Mouse (Mus musculus) lung, adult 2 months (tissue): ENCODE data around the gene Ccr9. TPM values are rescaled to one million over a fixed set of nuclear protein-coding genes. Genes with fewer than 3 reads are reported as not detected.

Experiments
- DNase-seq: peaks from one replicate; pipeline ENCODE4 v3.0.0; 2022
- H3K4me1 ChIP-seq: fragments of 200-500 bp; 2 replicates; pipeline ENCODE4 v1.6.1; 2011; ENCODE audit warnings: low read length; ENCODE audit not compliant: control insufficient read depth, insufficient read depth
- H3K4me3 ChIP-seq: fragments of 200-500 bp; replicated peaks from 2 replicates; pipeline ENCODE3; 2011; ENCODE audit warnings: low read depth, mild to moderate bottlenecking, control low read depth, low read length; ENCODE audit errors: extremely low read depth
- CTCF ChIP-seq: fragments of 200-500 bp; IDR thresholded peaks from 2 replicates; pipeline ENCODE4 v1.5.1; 2011; ENCODE audit warnings: mild to moderate bottlenecking, low read length, control low read depth; ENCODE audit not compliant: insufficient read depth
- POLR2A ChIP-seq: fragments of 200-500 bp; IDR thresholded peaks from 2 replicates; pipeline ENCODE4 v1.6.1; 2011; ENCODE audit warnings: low read depth, mild to moderate bottlenecking, control low read depth, low read length, borderline replicate concordance; ENCODE audit errors: extremely low read depth
- WGBS: fragments of 180-500 bp; shearing (Covaris S2); methylation state at CpG from one replicate; pipeline ENCODE4 v1.1.7; 2018; 5-methylcytosine and 5-hydroxymethylcytosine counted together
- polyA plus RNA-seq: library from polyadenylated mRNA; depleted of rRNA; stranded (reverse); fragments of >200 nt; gene quantifications from 2 replicates; pipeline ENCODE4 v1.2.3, GENCODE M21; 2012; rRNA removed

Ccr9 gene
- polyA plus RNA-seq, 1 experiment, result 0.84 TPM

DNA sequence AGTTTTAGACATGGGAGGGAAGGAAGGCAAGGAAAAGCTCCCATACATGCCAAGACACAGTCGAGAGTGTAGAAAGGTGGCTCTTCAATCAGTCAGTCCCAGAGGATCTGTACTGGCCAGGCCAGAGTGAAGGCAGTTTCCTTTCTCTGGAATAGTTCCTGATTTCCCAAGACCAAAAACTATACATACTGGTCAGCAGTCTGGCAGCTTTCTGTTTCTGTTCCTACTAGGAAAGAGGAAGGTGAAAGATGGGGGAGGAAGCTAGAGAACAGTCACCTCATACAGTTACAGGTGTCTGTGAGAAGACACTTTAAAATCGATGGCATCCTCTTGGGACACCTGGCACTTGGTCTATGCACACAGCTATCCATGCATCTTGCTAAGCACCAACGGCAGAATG is 137.2 kb downstream of the Ccr9 start:
- TF ChIP-seq CTCF (no peak), POLR2A (no peak)
- Histone ChIP-seq H3K4me1 (no peaks in the 10 kb centered on the region), H3K4me3 (no peak overlapping the region)
- no peak for DNase-seq
- 74% methylated on average over 3 of the region's 3 CpGs for WGBS

DNA sequence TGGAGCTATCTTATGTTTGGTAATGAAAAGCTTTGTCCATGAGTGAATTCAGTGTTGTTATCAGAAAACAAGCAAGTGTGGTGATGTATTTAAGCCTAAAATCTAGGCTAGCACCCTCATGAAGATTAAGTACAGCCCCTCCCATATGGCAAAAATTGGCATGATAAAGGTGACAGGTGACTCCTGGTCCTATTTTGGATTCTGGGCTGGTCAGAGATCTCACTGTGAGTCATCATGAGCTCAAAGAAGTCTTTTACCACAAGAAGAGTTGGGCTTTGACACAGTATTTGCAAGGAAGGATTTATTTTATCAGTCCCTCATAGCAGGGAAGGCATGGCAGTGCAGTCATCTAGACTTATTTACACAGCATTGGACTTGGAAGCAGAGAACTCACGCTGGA is 137.8 kb downstream of the Ccr9 start:
- TF ChIP-seq CTCF (no peak), POLR2A (no peak)
- no peaks in the 10 kb centered on the region for H3K4me1 ChIP-seq
- H3K4me3 ChIP-seq, result no peak overlapping the region
- WGBS, result 63% methylated on average over 1 of the region's 1 CpGs
- DNase-seq, result no peak

DNA sequence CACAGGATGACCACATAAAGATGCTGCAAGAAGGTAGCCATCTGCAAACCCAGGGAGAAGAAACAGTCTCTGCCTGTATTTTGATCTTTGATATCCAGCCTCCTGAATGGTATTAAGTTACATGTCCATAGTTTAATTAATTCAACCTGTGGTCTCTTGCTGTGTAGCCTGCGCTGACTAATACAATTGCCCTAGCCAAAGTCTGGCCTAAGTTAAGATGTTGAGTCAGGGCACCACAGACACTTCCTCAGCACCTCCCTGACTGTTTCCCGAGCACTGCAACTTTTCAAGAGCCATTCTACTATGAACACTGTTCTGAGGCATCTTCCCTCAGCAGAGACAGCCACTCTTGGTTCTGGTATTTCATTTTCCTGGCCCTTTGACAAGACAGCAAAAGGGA is 140.4 kb downstream of the Ccr9 start:
- TF ChIP-seq POLR2A (no peak), CTCF (no peak)
- no peak overlapping the region for H3K4me3 ChIP-seq
- no peak for DNase-seq
- WGBS, result 86% methylated on average over 2 of the region's 2 CpGs
- H3K4me1 ChIP-seq, result no peaks in the 10 kb centered on the region

DNA sequence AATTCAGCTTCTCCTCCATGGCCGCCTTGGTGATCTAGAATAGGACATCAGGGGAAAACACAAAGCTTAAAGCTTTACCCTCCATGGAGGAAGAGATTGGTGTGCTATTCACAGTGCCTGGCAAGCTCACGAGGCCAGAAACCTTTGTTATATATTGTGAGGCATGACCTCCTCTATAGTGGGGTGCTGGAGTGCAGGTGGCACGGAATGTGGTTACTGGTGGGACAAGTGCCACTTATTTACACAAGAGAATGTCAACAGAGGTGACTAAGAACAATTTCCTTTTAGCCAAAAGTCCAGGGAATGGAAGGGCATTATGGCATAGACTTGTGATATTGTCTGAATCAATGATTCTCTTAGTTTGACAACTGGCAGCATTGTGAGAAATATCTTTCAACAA is 148.4 kb downstream of the Ccr9 start:
- TF ChIP-seq CTCF (no peak), POLR2A (no peak)
- Histone ChIP-seq H3K4me1 (peaks cover 8% of the 10 kb centered on the region), H3K4me3 (no peak overlapping the region)
- no peak for DNase-seq
- 65% methylated on average over 3 of the region's 3 CpGs for whole genome bisulfite sequencing

DNA sequence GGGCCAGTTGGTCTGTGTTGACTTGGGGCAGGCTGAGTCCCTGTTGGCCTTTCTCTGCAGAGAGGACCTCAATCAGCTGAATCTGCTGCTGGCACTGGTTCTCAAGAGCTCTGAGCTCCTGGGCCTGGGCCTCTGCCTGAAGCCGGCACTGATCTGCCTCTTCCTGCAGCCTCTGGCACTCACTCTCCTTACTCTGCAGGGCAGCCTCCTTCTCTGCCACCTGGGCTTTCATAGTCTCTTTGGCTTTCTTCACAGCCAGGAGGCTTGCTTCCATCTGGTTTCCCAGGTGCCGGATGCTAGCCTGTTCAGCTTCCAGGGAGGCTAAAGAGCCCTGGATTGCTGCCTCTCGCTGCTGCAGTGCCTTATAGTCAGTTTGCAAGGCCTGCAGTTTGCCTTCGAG is 150.7 kb downstream of the Ccr9 start:
- no peak overlapping the region for H3K4me3 ChIP-seq
- TF ChIP-seq POLR2A (no peak), CTCF (no peak)
- 81% methylated on average over 4 of the region's 4 CpGs for WGBS
- H3K4me1 ChIP-seq, result peaks cover 8% of the 10 kb centered on the region
- no peak for DNase-seq

Other genes with a start within 250 kb of the Ccr9 start
- 42.0 and 73.5 TPM in 2 replicates for gene Limd1, start 199.7 kb upstream of the Ccr9 start, polyA plus RNA-seq
- 5.6 and 9.8 TPM in 2 replicates for gene Sacm1l, start 148.7 kb upstream of the Ccr9 start, polyA plus RNA-seq
- 0.07 and 0.08 TPM in 2 replicates for gene Slc6a20b, start 45.9 kb upstream of the Ccr9 start, polyA plus RNA-seq
- 1.4 and 3.1 TPM in 2 replicates for gene Slc6a20a, start 446 bp downstream of the Ccr9 start, polyA plus RNA-seq
- 2.6 and 4.5 TPM in 2 replicates for gene Lztfl1, start 39.3 kb downstream of the Ccr9 start, polyA plus RNA-seq
- gene Cxcr6, start 128.0 kb downstream of the Ccr9 start, polyA plus RNA-seq, result 1.3 and 1.6 TPM in 2 replicates
- gene Fyco1, start 173.5 kb downstream of the Ccr9 start, polyA plus RNA-seq, result 8.8 and 14.4 TPM in 2 replicates
- 1.1 and 1.2 TPM in 2 replicates for gene Xcr1, start 183.6 kb downstream of the Ccr9 start, polyA plus RNA-seq